Mouse (Mus musculus): ENCODE measurements around the gene Gm44805. TPM values are rescaled to one million over a fixed set of nuclear protein-coding genes. Genes with fewer than 3 reads are reported as not detected.

Gene Gm44805
- total RNA-seq, 2 experiments from 2014 or later: not detected

DNA sequence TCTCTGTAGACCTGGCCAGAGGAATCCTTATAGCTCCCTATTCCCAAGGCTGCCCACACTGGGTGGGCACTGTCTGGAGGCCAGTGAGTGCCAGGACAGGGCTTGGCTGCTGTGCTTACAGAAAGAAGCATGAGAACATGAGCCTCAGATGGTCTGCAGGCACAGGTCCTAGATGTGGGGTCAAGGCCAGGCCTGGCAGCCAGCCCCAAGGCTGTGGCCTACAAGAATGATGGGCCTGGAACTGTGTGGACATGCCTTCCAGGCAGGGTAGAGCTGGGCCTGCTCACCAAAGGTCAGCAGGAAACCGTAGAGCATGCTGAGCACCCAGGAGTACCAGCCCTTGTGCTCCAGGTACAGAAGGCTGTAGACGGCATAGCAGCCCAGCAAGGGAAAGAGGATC is 46.6 kb downstream of the Gm44805 start:
- ATAC-seq (replicated peaks; ENCODE audit: poor library complexity): no peak

DNA sequence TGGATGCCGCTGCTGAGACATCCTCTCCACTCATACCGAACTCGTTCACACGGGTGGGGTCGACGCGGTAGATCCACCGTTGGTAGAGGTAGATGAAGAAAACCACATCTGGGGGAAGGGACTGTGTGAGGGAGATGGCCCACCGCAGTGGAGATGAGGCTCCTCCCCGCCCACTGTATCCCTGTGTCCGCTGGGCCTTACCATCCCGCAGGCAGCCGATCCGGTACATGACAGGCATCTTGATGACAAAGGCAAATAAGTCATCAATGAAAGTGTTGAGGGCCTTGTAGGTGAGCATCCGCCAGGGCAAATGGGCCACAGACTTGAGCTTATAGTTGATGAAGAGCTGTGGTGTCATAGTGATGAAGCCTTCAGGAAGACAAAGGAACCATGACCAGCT is 47.4 kb downstream of the Gm44805 start:
- ATAC-seq (replicated peaks; ENCODE audit: poor library complexity): no peak

- no peak for ATAC-seq (replicated peaks; ENCODE audit: poor library complexity)
Measured at GRCm38 (mm10) chr7:19633197-19633596, 48.0 kb downstream of the Gm44805 start.

GRCm38 (mm10) chr7:19632720-19633119 is 48.5 kb downstream of the Gm44805 start:
- ATAC-seq (replicated peaks; ENCODE audit: poor library complexity): peak; percentile 38

GRCm38 (mm10) chr7:19632275-19632674 is 48.9 kb downstream of the Gm44805 start:
- no peak for ATAC-seq (replicated peaks; ENCODE audit: poor library complexity)

- peak; percentile 17 for ATAC-seq (replicated peaks; ENCODE audit: poor library complexity)
Measured at GRCm38 (mm10) chr7:19629361-19629734, 51.9 kb downstream of the Gm44805 start, which contains the start of gene Relb. TSS of gene Relb (minus strand) at chr7:19629438.

DNA sequence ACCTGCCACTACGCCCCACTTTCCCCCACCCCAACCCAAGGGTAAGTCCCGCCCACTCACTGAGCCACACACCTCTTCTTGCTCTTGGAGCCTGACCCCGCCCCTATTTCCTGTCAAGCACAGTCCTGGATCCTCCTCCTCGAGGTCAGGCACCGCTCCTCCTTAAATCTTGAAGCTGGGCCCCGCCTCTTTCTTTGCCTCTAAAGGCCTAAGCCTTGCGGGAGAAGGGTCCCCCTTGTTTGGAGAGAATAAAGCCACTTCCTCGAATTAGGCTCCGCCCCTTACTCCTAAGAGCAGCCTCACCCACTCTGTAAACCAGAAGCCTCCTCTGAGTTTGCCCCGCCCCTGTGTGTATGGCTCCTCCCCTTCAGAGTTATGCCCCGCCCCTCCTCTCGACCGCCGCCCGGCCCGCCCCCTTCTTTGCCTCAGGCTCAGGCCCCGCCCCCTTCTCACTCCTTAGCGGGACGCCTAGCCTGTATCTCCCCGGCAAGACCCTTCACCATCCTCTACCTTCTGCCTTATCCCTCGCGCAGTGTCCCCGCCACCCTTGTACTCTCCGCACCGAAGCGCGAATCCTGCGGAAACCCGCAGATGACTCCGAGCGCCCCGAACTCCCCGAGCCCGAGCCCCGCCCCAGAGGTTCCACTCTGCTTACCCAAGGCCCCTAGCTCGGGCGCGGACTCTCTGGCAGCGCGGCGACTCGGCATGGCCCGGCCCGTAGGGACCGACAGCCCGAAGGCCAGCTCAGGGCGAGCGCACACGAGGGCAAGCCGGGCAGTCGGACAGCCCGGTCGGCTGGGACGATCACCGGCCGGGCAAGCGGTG is 52.5 kb downstream of the Gm44805 start:
- peak; percentile 76 for ATAC-seq (replicated peaks; ENCODE audit: poor library complexity)

DNA sequence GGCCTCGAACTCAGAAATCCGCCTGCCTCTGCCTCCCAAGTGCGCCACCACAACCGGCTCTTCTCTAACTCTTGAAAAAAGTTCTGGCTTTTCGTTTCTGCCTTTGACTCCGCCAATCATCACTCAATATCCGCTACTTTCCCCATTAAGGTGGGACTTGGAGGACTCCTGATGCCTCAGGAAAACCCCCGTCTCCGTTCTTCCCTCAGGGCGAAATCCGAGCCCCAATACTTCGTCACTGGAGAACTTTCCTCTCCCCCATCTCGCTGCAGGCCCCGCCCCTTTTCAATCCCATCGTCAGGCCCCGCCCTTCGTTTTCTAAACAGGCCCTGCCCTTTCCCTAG is 53.1 kb downstream of the Gm44805 start:
- no peak for ATAC-seq (replicated peaks; ENCODE audit: poor library complexity)

DNA sequence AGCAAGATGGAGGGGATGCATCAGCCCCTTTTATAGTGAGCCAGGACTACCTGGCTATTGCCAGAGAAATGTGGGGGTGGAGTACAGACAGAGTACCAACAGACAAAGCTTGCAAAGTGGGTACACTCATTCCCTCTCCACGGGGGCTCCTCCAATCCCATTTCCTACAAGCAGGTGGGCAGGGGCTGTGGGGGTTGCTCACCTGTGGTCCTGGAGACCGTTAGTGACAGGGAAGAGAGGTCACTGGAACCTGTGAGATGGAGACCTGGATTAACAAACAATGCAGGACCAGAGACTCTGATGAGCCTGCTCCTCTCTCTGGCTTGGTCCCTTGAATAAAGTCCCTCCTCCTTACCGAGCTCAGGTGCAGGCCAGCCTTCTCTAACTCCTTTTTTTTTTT is 53.5 kb downstream of the Gm44805 start:
- ATAC-seq (replicated peaks; ENCODE audit: poor library complexity): no peak

GRCm38 (mm10) chr7:19623433-19623832 is 57.8 kb downstream of the Gm44805 start:
- no peak for ATAC-seq (replicated peaks; ENCODE audit: poor library complexity)

DNA sequence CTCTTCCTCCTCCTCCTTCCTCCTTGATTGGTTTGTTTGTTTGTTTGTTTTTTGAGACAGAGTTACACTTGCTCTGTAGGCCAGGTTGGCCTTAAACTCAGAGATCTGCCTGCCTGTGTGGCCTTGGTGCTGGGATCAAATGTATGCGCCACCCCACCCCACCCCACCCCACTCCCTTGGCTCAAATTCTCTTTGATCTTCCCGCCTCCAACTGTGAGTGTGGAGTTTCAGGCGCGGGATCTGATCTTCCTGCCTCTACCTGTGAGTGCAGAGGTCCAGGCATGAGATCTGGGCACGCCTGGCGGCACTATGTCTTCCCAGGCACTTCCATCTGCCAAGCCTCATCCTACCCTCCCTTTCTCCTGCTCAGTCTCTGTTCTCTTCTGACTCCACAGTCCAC is 59.0 kb downstream of the Gm44805 start:
- ATAC-seq (replicated peaks; ENCODE audit: poor library complexity): no peak

Other genes starting within 250 kb of the Gm44805 start
- gene Mark4, start 222.6 kb downstream of the Gm44805 start, total RNA-seq (2015): 10.3 and 11.0 TPM in 2 replicates
- gene Mark4, start 222.6 kb downstream of the Gm44805 start, total RNA-seq (2017): 4.8 and 6.9 TPM in 2 replicates
- gene Exoc3l2, start 218.1 kb downstream of the Gm44805 start, total RNA-seq (2015): 0.54 and 0.57 TPM in 2 replicates
- gene Exoc3l2, start 218.1 kb downstream of the Gm44805 start, total RNA-seq (2017): 0.62 and 1.3 TPM in 2 replicates
- gene Bloc1s3, start 173.1 kb downstream of the Gm44805 start, total RNA-seq (2015): 2.9 and 3.3 TPM in 2 replicates
- gene Bloc1s3, start 173.1 kb downstream of the Gm44805 start, total RNA-seq (2017): 1.3 and 1.5 TPM in 2 replicates
- gene Trappc6a, start 173.0 kb downstream of the Gm44805 start, total RNA-seq (2015): 55.2 and 58.3 TPM in 2 replicates
- gene Trappc6a, start 173.0 kb downstream of the Gm44805 start, total RNA-seq (2017): 26.1 and 39.5 TPM in 2 replicates
- not detected in 2 replicates for gene Nkpd1, start 163.6 kb downstream of the Gm44805 start, total RNA-seq (2015)
- 0.17 and 0.34 TPM in 2 replicates for gene Nkpd1, start 163.6 kb downstream of the Gm44805 start, total RNA-seq (2017)
- gene Ppp1r37, start 118.3 kb downstream of the Gm44805 start, total RNA-seq (2015): 11.0 and 11.7 TPM in 2 replicates
- gene Ppp1r37, start 118.3 kb downstream of the Gm44805 start, total RNA-seq (2017): 13.4 and 18.1 TPM in 2 replicates
- 5.9 and 6.8 TPM in 2 replicates for gene Zfp296, start 104.1 kb downstream of the Gm44805 start, total RNA-seq (2015)
- 2.8 and 4.4 TPM in 2 replicates for gene Zfp296, start 104.1 kb downstream of the Gm44805 start, total RNA-seq (2017)
- gene Gemin7, start 103.8 kb downstream of the Gm44805 start, total RNA-seq (2015): 65.5 and 73.4 TPM in 2 replicates
- 33.5 and 36.9 TPM in 2 replicates for gene Gemin7, start 103.8 kb downstream of the Gm44805 start, total RNA-seq (2017)
- gene Clasrp, start 76.9 kb downstream of the Gm44805 start, total RNA-seq (2015): 9.6 and 11.7 TPM in 2 replicates
- 30.2 and 32.6 TPM in 2 replicates for gene Clasrp, start 76.9 kb downstream of the Gm44805 start, total RNA-seq (2017)
- 0.22 TPM in 1 of 2 replicates, not detected in the other for gene Relb, start 52.0 kb downstream of the Gm44805 start, total RNA-seq (2015)
- 0.74 and 2.5 TPM in 2 replicates for gene Relb, start 52.0 kb downstream of the Gm44805 start, total RNA-seq (2017)
- 47.3 and 57.1 TPM in 2 replicates for gene Clptm1, start 16.4 kb downstream of the Gm44805 start, total RNA-seq (2015)
- 25.7 and 30.0 TPM in 2 replicates for gene Clptm1, start 16.4 kb downstream of the Gm44805 start, total RNA-seq (2017)
- gene Apoc2, start 3.5 kb downstream of the Gm44805 start, total RNA-seq (2015): 1.7 and 2.7 TPM in 2 replicates
- 2.2 and 5.2 TPM in 2 replicates for gene Apoc2, start 3.5 kb downstream of the Gm44805 start, total RNA-seq (2017)
- gene Apoc4, start 56 bp upstream of the Gm44805 start, total RNA-seq (2015): not detected in 2 replicates
- gene Apoc4, start 56 bp upstream of the Gm44805 start, total RNA-seq (2017): not detected in 2 replicates
- 0.79 and 2.0 TPM in 2 replicates for gene Apoc1, start 11.2 kb upstream of the Gm44805 start, total RNA-seq (2015)
- 1.1 and 6.4 TPM in 2 replicates for gene Apoc1, start 11.2 kb upstream of the Gm44805 start, total RNA-seq (2017)
- 18.7 and 27.5 TPM in 2 replicates for gene Apoe, start 17.8 kb upstream of the Gm44805 start, total RNA-seq (2015)
- 110 and 130 TPM in 2 replicates for gene Apoe, start 17.8 kb upstream of the Gm44805 start, total RNA-seq (2017)
- gene Tomm40, start 34.0 kb upstream of the Gm44805 start, total RNA-seq (2015): 61.5 and 62.2 TPM in 2 replicates
- 42.5 and 50.8 TPM in 2 replicates for gene Tomm40, start 34.0 kb upstream of the Gm44805 start, total RNA-seq (2017)
- gene Nectin2, start 69.1 kb upstream of the Gm44805 start, total RNA-seq (2015): 0.95 and 2.2 TPM in 2 replicates
- gene Nectin2, start 69.1 kb upstream of the Gm44805 start, total RNA-seq (2017): 0.78 and 1.0 TPM in 2 replicates
- gene Bcam, start 89.6 kb upstream of the Gm44805 start, total RNA-seq (2015): not detected in 2 replicates
- not detected in 2 replicates for gene Bcam, start 89.6 kb upstream of the Gm44805 start, total RNA-seq (2017)
- not detected in 2 replicates for gene Cblc, start 115.4 kb upstream of the Gm44805 start, total RNA-seq (2015)
- not detected in 2 replicates for gene Cblc, start 115.4 kb upstream of the Gm44805 start, total RNA-seq (2017)
- 6.3 and 11.5 TPM in 2 replicates for gene Bcl3, start 141.3 kb upstream of the Gm44805 start, total RNA-seq (2015)
- 1.6 and 4.6 TPM in 2 replicates for gene Bcl3, start 141.3 kb upstream of the Gm44805 start, total RNA-seq (2017)
- not detected in 2 replicates for gene Gm19345, start 170.6 kb upstream of the Gm44805 start, total RNA-seq (2015)
- gene Gm19345, start 170.6 kb upstream of the Gm44805 start, total RNA-seq (2017): not detected in 2 replicates
- gene Ceacam16, start 179.9 kb upstream of the Gm44805 start, total RNA-seq (2015): not detected in 2 replicates
- not detected in 2 replicates for gene Ceacam16, start 179.9 kb upstream of the Gm44805 start, total RNA-seq (2017)
- not detected in 2 replicates for gene Ceacam19, start 206.5 kb upstream of the Gm44805 start, total RNA-seq (2015)
- gene Ceacam19, start 206.5 kb upstream of the Gm44805 start, total RNA-seq (2017): 0.03 TPM in 1 of 2 replicates, not detected in the other
- gene Pvr, start 239.7 kb upstream of the Gm44805 start, total RNA-seq (2015): 10.2 and 13.0 TPM in 2 replicates
- gene Pvr, start 239.7 kb upstream of the Gm44805 start, total RNA-seq (2017): 7.5 and 9.7 TPM in 2 replicates